Mouse (Mus musculus): ENCODE data around the gene Fgd3. TPM values are rescaled to one million over a fixed set of nuclear protein-coding genes. Genes with fewer than 3 reads are reported as not detected.
A peak's percentile ranks its signal among the peaks of the same experiment; 100 is the strongest.

Gene Fgd3
- total and polyA plus RNA-seq, 3 experiments: 8.7 to 16.1 (median 14.5) TPM

GRCm38 (mm10) chr13:49338893-49339546 is 18.9 kb upstream of the Fgd3 start:
- peak; percentile 34 for DNase-seq (ENCODE audit: extremely low read depth)
- peaks cover 5 to 31% of the 10 kb centered on the region in 2 experiments for H3K4me1 ChIP-seq (ENCODE audit: control insufficient read depth in 1 of 2, insufficient read depth in 2 of 2)
- H3K79me2 ChIP-seq (replicated peaks; ENCODE audit: control insufficient read depth, extremely low read depth, insufficient read depth, poor library complexity, severe bottlenecking): peaks cover 14% of the 10 kb centered on the region; the same call in 1 of the 2 replicates
- no peak overlapping the region for H3K4me3 ChIP-seq (replicated peaks in 1 of 3; ENCODE audit: low read depth in 2 of 3, low read length in 2 of 3, poor library complexity in 1 of 3)
- H3K9me3 ChIP-seq (replicated peaks; ENCODE audit: low read length): peaks cover 4% of the 10 kb centered on the region
- no peaks in the 10 kb centered on the region for H3K27me3 ChIP-seq (replicated peaks)
- dilution Hi-C loops (cut with MboI; ENCODE audit: extremely low pct_ligation_motif_present, extremely low pct_unique_long_range_greater_than_20kb, low sequenced_read_pairs) (no loop called here), in situ Hi-C loops (cut with MboI; ENCODE audit: low pct_ligation_motif_present, low pct_unique_long_range_greater_than_20kb, low sequenced_read_pairs) (no loop called here)
- H3K36me3 ChIP-seq (replicated peaks in 1 of 2; ENCODE audit: control insufficient read depth in 1 of 2, insufficient read depth in 1 of 2, low read length in 1 of 2): peaks cover 0 to under 1% of the 10 kb centered on the region in 2 experiments
- TF ChIP-seq RAD21 (IDR thresholded peaks at IDR 0.05; ENCODE audit: low read depth, low read length) (peak; percentile 71), TBP (conservative IDR thresholded peaks at IDR 0.05; ENCODE audit: low read depth, low read length) (no peak), ETS1 (conservative IDR thresholded peaks at IDR 0.05; ENCODE audit: low read depth, low read length) (no peak), JUN (IDR thresholded peaks at IDR 0.05; ENCODE audit: insufficient read depth, low read depth, low read length) (no peak), PAX5 (IDR thresholded peaks at IDR 0.05; ENCODE audit: low read length) (no peak), JUND (conservative IDR thresholded peaks at IDR 0.05; ENCODE audit: low read depth, low read length) (no peak), HCFC1 (IDR thresholded peaks at IDR 0.05; ENCODE audit: low read depth, low read length) (no peak), MAFK (IDR thresholded peaks at IDR 0.05; ENCODE audit: insufficient replicate concordance, low read length) (no peak), CTCF (conservative IDR thresholded peaks at IDR 0.05 in 1 of 2, IDR thresholded peaks at IDR 0.05 in 1 of 2; ENCODE audit: low read depth in 2 of 2, low read length in 2 of 2) (peak; percentile 43 to 77), POLR2AphosphoS2 (IDR thresholded peaks at IDR 0.05; ENCODE audit: low read depth, low read length) (no peak), POLR2A (IDR thresholded peaks at IDR 0.05; ENCODE audit: low read depth, low read length) (no peak), MAZ (IDR thresholded peaks at IDR 0.05; ENCODE audit: low read depth, low read length) (no peak), GABPA (IDR thresholded peaks at IDR 0.05; ENCODE audit: insufficient replicate concordance, low read depth, low read length) (no peak), ELF1 (IDR thresholded peaks at IDR 0.05; ENCODE audit: low read depth, low read length) (no peak), MYC (IDR thresholded peaks at IDR 0.05; ENCODE audit: low read depth, low read length) (no peak), ZKSCAN1 (IDR thresholded peaks at IDR 0.05; ENCODE audit: borderline replicate concordance, low read depth, low read length) (no peak), SMC3 (IDR thresholded peaks at IDR 0.05; ENCODE audit: low read depth, low read length) (peak; percentile 88), ZMIZ1 (IDR thresholded peaks at IDR 0.05; ENCODE audit: low read depth, low read length) (no peak), TCF12 (IDR thresholded peaks at IDR 0.05; ENCODE audit: low read depth, low read length) (no peak), CHD1 (IDR thresholded peaks at IDR 0.05; ENCODE audit: low read depth, low read length) (no peak), NELFE (IDR thresholded peaks at IDR 0.05; ENCODE audit: low read depth, low read length) (no peak), SIN3A (IDR thresholded peaks at IDR 0.05; ENCODE audit: low read length) (no peak), CHD2 (IDR thresholded peaks at IDR 0.05; ENCODE audit: low read length) (no peak), UBTF (IDR thresholded peaks at IDR 0.05; ENCODE audit: low read depth, low read length) (no peak), ZNF384 (IDR thresholded peaks at IDR 0.05; ENCODE audit: low read depth, low read length) (no peak), USF2 (conservative IDR thresholded peaks at IDR 0.05; ENCODE audit: low read depth, low read length) (no peak), MXI1 (IDR thresholded peaks at IDR 0.05; ENCODE audit: low read depth, low read length) (no peak), KAT2A (IDR thresholded peaks at IDR 0.05; ENCODE audit: insufficient replicate concordance, low read length) (no peak), MEF2A (IDR thresholded peaks at IDR 0.05; ENCODE audit: borderline replicate concordance, low read depth, low read length) (no peak), RCOR1 (conservative IDR thresholded peaks at IDR 0.05; ENCODE audit: low read depth, low read length) (no peak), ZC3H11A (IDR thresholded peaks at IDR 0.05; ENCODE audit: low read depth, low read length) (peak; percentile 23; the same call in 1 of the 2 replicates), EP300 (IDR thresholded peaks at IDR 0.05; ENCODE audit: low read length) (no peak), IRF4 (IDR thresholded peaks at IDR 0.05; ENCODE audit: low read depth, low read length) (no peak), USF1 (IDR thresholded peaks at IDR 0.05; ENCODE audit: low read depth, low read length) (no peak), NRF1 (IDR thresholded peaks at IDR 0.05; ENCODE audit: low read depth, low read length) (no peak)
- H3K27ac ChIP-seq (ENCODE audit: insufficient read depth, low read depth): no peak overlapping the region
- H3K4me2 ChIP-seq (ENCODE audit: insufficient read depth, low read depth, poor library complexity, severe bottlenecking): no peak overlapping the region
- H3K9ac ChIP-seq (ENCODE audit: insufficient read depth, low read depth): no peak overlapping the region
